Mouse (Mus musculus): ENCODE results near the gene Adk. TPM values are rescaled to one million over a fixed set of nuclear protein-coding genes. Genes with fewer than 3 reads are reported as not detected.

Gene Adk
- total and polyA plus RNA-seq, 3 experiments = 69.0 to 479 (median 102) TPM

DNA sequence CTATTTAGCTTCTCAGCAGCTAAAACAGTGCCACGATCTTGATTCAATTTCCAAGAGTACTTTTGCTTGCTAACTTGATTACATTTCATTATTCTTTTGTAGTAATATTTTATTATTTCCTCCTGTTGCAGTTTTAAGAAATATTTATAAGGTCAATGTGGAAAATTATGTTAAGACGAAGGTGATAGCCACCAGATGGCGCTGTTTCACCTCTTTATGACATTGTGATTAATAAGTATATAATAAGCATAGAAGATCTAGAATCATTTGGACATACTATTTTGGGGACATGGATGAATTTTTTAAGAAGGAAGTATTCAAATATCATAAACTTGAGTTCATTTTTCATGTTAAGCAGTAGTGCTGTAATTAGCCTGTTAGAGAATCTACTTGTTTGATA lies 68.1 kb downstream of the Adk start:
- no peaks in the 10 kb centered on the region for H3K27me3 ChIP-seq (ENCODE audit: control insufficient read depth in 1 of 2, insufficient read depth in 2 of 2, low read length in 2 of 2)
- H3K9me3 ChIP-seq (replicated peaks; ENCODE audit: insufficient read depth, low read length) = no peaks in the 10 kb centered on the region
- H3K79me2 ChIP-seq (ENCODE audit: control insufficient read depth, insufficient read depth, low read length, poor library complexity) = no peaks in the 10 kb centered on the region
- DNase-seq (ENCODE audit: low read depth, low spot score) = peak; percentile 80
- no peak overlapping the region for H3K27ac ChIP-seq (ENCODE audit: control insufficient read depth, low read depth, low read length)
- no peaks in the 10 kb centered on the region for H3K4me1 ChIP-seq (ENCODE audit: control insufficient read depth in 1 of 2, insufficient read depth in 2 of 2, low read length in 2 of 2)
- H3K36me3 ChIP-seq (ENCODE audit: control insufficient read depth in 1 of 2, insufficient read depth in 2 of 2, low read length in 2 of 2) = no peaks in the 10 kb centered on the region; a peak in 1 of 4 replicates
- H3K4me3 ChIP-seq (ENCODE audit: control insufficient read depth in 1 of 2, insufficient read depth in 1 of 2, low read depth in 2 of 2, low read length in 2 of 2) = no peak overlapping the region
- no peak overlapping the region for H3K9ac ChIP-seq (ENCODE audit: control insufficient read depth, low read depth, low read length, poor library complexity, severe bottlenecking)
- TF ChIP-seq ZC3H11A (IDR thresholded peaks at IDR 0.05; ENCODE audit: low read depth, low read length) (peak; percentile 63), MYB (IDR thresholded peaks at IDR 0.05; ENCODE audit: low read depth, low read length) (no peak), CTCF (IDR thresholded peaks at IDR 0.05 in 2 of 3, conservative IDR thresholded peaks at IDR 0.05 in 1 of 3; ENCODE audit: control insufficient read depth in 1 of 3, insufficient read depth in 1 of 3, low read depth in 2 of 3, low read length in 3 of 3, poor library complexity in 1 of 3, severe bottlenecking in 1 of 3) (peak in 2 of 3 experiments; percentile 34 to 81; a peak in 4 of 6 replicates), ZKSCAN1 (IDR thresholded peaks at IDR 0.05; ENCODE audit: low read depth, low read length) (no peak), MYC (IDR thresholded peaks at IDR 0.05; ENCODE audit: low read depth, low read length) (no peak), RAD21 (IDR thresholded peaks at IDR 0.05; ENCODE audit: low read depth, low read length) (peak; percentile 79), POLR2AphosphoS2 (IDR thresholded peaks at IDR 0.05; ENCODE audit: low read length) (no peak), TAL1 (IDR thresholded peaks at IDR 0.05; ENCODE audit: low read length) (no peak), TBP (IDR thresholded peaks at IDR 0.05; ENCODE audit: low read depth, low read length) (no peak), SMC3 (IDR thresholded peaks at IDR 0.05; ENCODE audit: low read depth, low read length) (peak; percentile 75)

DNA sequence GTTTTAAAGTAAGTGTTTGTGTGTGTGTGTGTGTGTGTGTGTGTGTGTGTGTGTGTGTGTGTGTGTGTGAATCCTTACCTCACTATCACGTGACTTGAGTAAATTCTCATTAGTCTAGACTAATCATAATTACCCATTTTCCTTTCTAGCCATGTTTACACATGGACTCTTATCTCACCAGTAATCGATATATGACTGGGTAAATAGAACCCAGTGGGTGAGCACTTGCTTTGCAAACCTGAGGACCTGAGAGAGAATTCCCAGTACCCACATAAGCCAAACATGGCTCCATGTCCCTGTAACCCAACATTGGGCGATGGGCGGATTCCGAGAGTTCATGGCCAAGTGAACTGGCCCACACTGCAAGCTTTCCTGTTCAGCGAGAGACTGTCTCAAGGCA lies 74.8 kb downstream of the Adk start:
- H3K79me2 ChIP-seq (ENCODE audit: control insufficient read depth, insufficient read depth, low read length, poor library complexity) = no peaks in the 10 kb centered on the region
- H3K4me3 ChIP-seq (ENCODE audit: control insufficient read depth in 1 of 2, insufficient read depth in 1 of 2, low read depth in 2 of 2, low read length in 2 of 2) = no peak overlapping the region
- H3K9ac ChIP-seq (ENCODE audit: control insufficient read depth, low read depth, low read length, poor library complexity, severe bottlenecking) = no peak overlapping the region
- no peaks in the 10 kb centered on the region for H3K4me1 ChIP-seq (ENCODE audit: control insufficient read depth in 1 of 2, insufficient read depth in 2 of 2, low read length in 2 of 2)
- no peak for DNase-seq (ENCODE audit: low read depth, low spot score)
- no peak overlapping the region for H3K27ac ChIP-seq (ENCODE audit: control insufficient read depth, low read depth, low read length)
- no peaks in the 10 kb centered on the region for H3K36me3 ChIP-seq (ENCODE audit: control insufficient read depth in 1 of 2, insufficient read depth in 2 of 2, low read length in 2 of 2)
- TF ChIP-seq ZNF384 (IDR thresholded peaks at IDR 0.05; ENCODE audit: low read depth, low read length) (no peak), HCFC1 (IDR thresholded peaks at IDR 0.05; ENCODE audit: low read depth, low read length) (no peak), EP300 (IDR thresholded peaks at IDR 0.05; ENCODE audit: low read depth in 1 of 2, low read length in 2 of 2) (no peak), USF1 (IDR thresholded peaks at IDR 0.05; ENCODE audit: low read depth, low read length) (no peak), GABPA (IDR thresholded peaks at IDR 0.05; ENCODE audit: low read depth, low read length) (no peak), MAX (IDR thresholded peaks at IDR 0.05; ENCODE audit: low read length) (no peak), POLR2AphosphoS2 (IDR thresholded peaks at IDR 0.05; ENCODE audit: low read length) (no peak), MYB (IDR thresholded peaks at IDR 0.05; ENCODE audit: low read depth, low read length) (no peak), NRF1 (IDR thresholded peaks at IDR 0.05; ENCODE audit: insufficient read depth, low read depth, low read length, poor library complexity, severe bottlenecking) (no peak), BHLHE40 (IDR thresholded peaks at IDR 0.05; ENCODE audit: borderline replicate concordance, low read depth, low read length) (no peak), ETS1 (IDR thresholded peaks at IDR 0.05; ENCODE audit: low read depth, low read length) (no peak)
- no peaks in the 10 kb centered on the region for H3K9me3 ChIP-seq (replicated peaks; ENCODE audit: insufficient read depth, low read length)
- H3K27me3 ChIP-seq (ENCODE audit: control insufficient read depth in 1 of 2, insufficient read depth in 2 of 2, low read length in 2 of 2) = no peaks in the 10 kb centered on the region
